Mouse (Mus musculus): ENCODE data around the gene Taf15.

DNA sequence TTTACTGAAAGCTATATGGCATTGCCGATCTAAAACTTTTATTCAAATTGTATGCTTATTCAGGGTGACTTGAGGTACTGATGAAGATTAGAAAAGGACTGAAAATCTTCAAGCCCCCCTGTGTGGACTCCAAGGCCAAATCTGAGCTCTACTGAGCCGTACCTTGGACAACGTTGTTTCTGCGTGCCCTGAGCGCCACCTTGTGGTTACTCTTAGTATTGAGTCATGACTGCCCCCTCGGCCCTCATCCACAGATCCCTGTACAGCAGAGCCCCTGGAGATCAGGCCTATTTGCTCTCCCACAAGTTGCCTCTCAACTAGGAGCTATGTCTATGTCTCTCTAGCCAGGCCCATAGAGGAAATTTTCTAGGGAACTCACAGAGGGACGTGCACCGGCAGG is 48.2 kb upstream of the Taf15 start:
- TF ChIP-seq CTCF (IDR thresholded peaks at IDR 0.05; ENCODE audit: low read depth) (peak; percentile 95), EP300 (optimal IDR thresholded peaks at IDR 0.05) (no peak)
